Mouse (Mus musculus) kidney, adult 2 months (tissue): ENCODE data around the gene Il16.

Experiments
- CTCF ChIP-seq: fragments of 200-500 bp; conservative IDR thresholded peaks from 2 replicates; pipeline ENCODE4 v1.5.1; 2011; ENCODE audit warnings: low read depth, mild to moderate bottlenecking, control low read depth, low read length, moderate library complexity, mixed read lengths; ENCODE audit not compliant: insufficient read depth, insufficient read length
- POLR2A ChIP-seq: fragments of 200-500 bp; IDR thresholded peaks from one replicate; pipeline ENCODE4 v1.6.1; 2011; ENCODE audit warnings: low read depth, low read length, control low read depth

GRCm38 (mm10) chr7:83744250-83744649 lies 1.3 kb downstream of the Il16 start:
- TF ChIP-seq CTCF, result no peak
- TF ChIP-seq POLR2A, result no peak
